Mouse (Mus musculus) midbrain, embryonic 16.5 days (tissue): ENCODE measurements around the gene Polr3h. TPM values are rescaled to one million over a fixed set of nuclear protein-coding genes. Genes with fewer than 3 reads are reported as not detected.

ENCODE experiments used
- ATAC-seq: fragments of 200-750 bp; cut with Nextera tagmentation; 2 replicates; pipeline ENCODE4 v1.8.0; 2017; ENCODE audit warnings: moderate TSS enrichment
- H3K27ac ChIP-seq: fragments of 300-500 bp; sonication (generic); 2 replicates; pipeline ENCODE4 v1.5.1; 2014; ENCODE audit warnings: mild to moderate bottlenecking, low read length, mixed read lengths
- H3K27me3 ChIP-seq: fragments of 300-500 bp; sonication (generic); 2 replicates; pipeline ENCODE4 v1.6.1; 2014; ENCODE audit warnings: low read depth, low read length, mixed read lengths; ENCODE audit not compliant: control insufficient read depth, insufficient read depth
- H3K36me3 ChIP-seq: fragments of 300-500 bp; sonication (generic); 2 replicates; pipeline ENCODE4 v1.6.1; 2014; ENCODE audit warnings: mild to moderate bottlenecking, low read length, moderate library complexity, mixed read lengths; ENCODE audit not compliant: control insufficient read depth, insufficient read depth
- H3K4me1 ChIP-seq: fragments of 300-500 bp; sonication (generic); 2 replicates; pipeline ENCODE4 v1.6.1; 2014; ENCODE audit warnings: mild to moderate bottlenecking, low read length, mixed read lengths; ENCODE audit not compliant: control insufficient read depth, insufficient read depth
- H3K4me2 ChIP-seq: fragments of 300-500 bp; sonication (generic); 2 replicates; pipeline ENCODE4 v1.6.1; 2014; ENCODE audit warnings: mild to moderate bottlenecking, low read length, mixed read lengths
- H3K4me3 ChIP-seq: fragments of 300-500 bp; sonication (generic); 2 replicates; pipeline ENCODE4 v1.5.1; 2014; ENCODE audit warnings: low read depth, mild to moderate bottlenecking, low read length, moderate library complexity, mixed read lengths
- H3K9ac ChIP-seq: fragments of 300-500 bp; sonication (generic); 2 replicates; pipeline ENCODE4 v1.6.1; 2014; ENCODE audit warnings: low read depth, low read length, mixed read lengths
- H3K9me3 ChIP-seq: fragments of 300-500 bp; sonication (generic); replicated peaks from 2 replicates; pipeline ENCODE4 v1.6.1; 2014; ENCODE audit warnings: mild to moderate bottlenecking, low read length, mixed read lengths; ENCODE audit not compliant: control insufficient read depth, poor library complexity, severe bottlenecking
- WGBS: fragments of 180-500 bp; shearing (Covaris S2); extraction: QIAGEN DNeasy Blood & Tissue Kit; methylation state at CpG from one replicate; pipeline ENCODE4 v1.1.7; 2014; 5-methylcytosine and 5-hydroxymethylcytosine counted together
- polyA plus RNA-seq: library from polyadenylated mRNA; unstranded; fragments of >200 nt; fragmentation: Nextera tagmentation; extraction: Ambion mirVana; gene quantifications from 2 replicates; pipeline ENCODE4 v1.2.1, GENCODE M21; 2015

The Polr3h gene
- polyA plus RNA-seq, 1 experiment from 2014 or later = 77.2 TPM

GRCm38 (mm10) chr15:81891822-81892580 is 34.0 kb downstream of the Polr3h start:
- Histone ChIP-seq H3K9ac (no peak overlapping the region), H3K27ac (no peak overlapping the region), H3K4me1 (no peaks in the 10 kb centered on the region), H3K27me3 (no peaks in the 10 kb centered on the region), H3K36me3 (peaks cover 13% of the 10 kb centered on the region; the same call in 1 of the 2 replicates), H3K4me3 (no peak overlapping the region), H3K4me2 (no peak overlapping the region), H3K9me3 (no peaks in the 10 kb centered on the region)
- WGBS = 95% methylated on average over 8 of the region's 8 CpGs
- no peak for ATAC-seq

GRCm38 (mm10) chr15:81891140-81891802 is 34.8 kb downstream of the Polr3h start:
- no peak overlapping the region for H3K27ac ChIP-seq
- no peaks in the 10 kb centered on the region for H3K27me3 ChIP-seq
- ATAC-seq = no peak
- H3K4me3 ChIP-seq = no peak overlapping the region
- no peak overlapping the region for H3K4me2 ChIP-seq
- WGBS = 93% methylated on average over 7 of the region's 7 CpGs
- no peaks in the 10 kb centered on the region for H3K9me3 ChIP-seq
- H3K9ac ChIP-seq = no peak overlapping the region
- H3K36me3 ChIP-seq = peaks cover 13% of the 10 kb centered on the region; the same call in 1 of the 2 replicates
- no peaks in the 10 kb centered on the region for H3K4me1 ChIP-seq

GRCm38 (mm10) chr15:81889175-81889574 is 36.9 kb downstream of the Polr3h start:
- Histone ChIP-seq H3K4me3 (no peak overlapping the region), H3K4me2 (no peak overlapping the region), H3K9me3 (no peaks in the 10 kb centered on the region), H3K4me1 (no peaks in the 10 kb centered on the region), H3K9ac (no peak overlapping the region), H3K27me3 (no peaks in the 10 kb centered on the region), H3K27ac (no peak overlapping the region), H3K36me3 (peaks cover 8% of the 10 kb centered on the region; the same call in 1 of the 2 replicates)
- WGBS = 97% methylated on average over 7 of the region's 7 CpGs
- no peak for ATAC-seq

GRCm38 (mm10) chr15:81886795-81887550 is 39.1 kb downstream of the Polr3h start:
- Histone ChIP-seq H3K4me3 (no peak overlapping the region), H3K36me3 (peaks cover 8% of the 10 kb centered on the region; the same call in 1 of the 2 replicates), H3K9ac (no peak overlapping the region), H3K9me3 (no peaks in the 10 kb centered on the region), H3K4me2 (no peak overlapping the region), H3K27ac (no peak overlapping the region), H3K27me3 (no peaks in the 10 kb centered on the region), H3K4me1 (no peaks in the 10 kb centered on the region)
- no peak for ATAC-seq
- 95% methylated on average over 6 of the region's 6 CpGs for WGBS

GRCm38 (mm10) chr15:81885418-81885934 is 40.6 kb downstream of the Polr3h start:
- H3K4me3 ChIP-seq = no peak overlapping the region
- no peaks in the 10 kb centered on the region for H3K9me3 ChIP-seq
- 0 out of 2 replicates have a peak, but pooled peaks cover 5% of the 10 kb centered on the region for H3K36me3 ChIP-seq
- H3K9ac ChIP-seq = no peak overlapping the region
- no peak overlapping the region for H3K4me2 ChIP-seq
- no peaks in the 10 kb centered on the region for H3K27me3 ChIP-seq
- ATAC-seq = no peak
- H3K4me1 ChIP-seq = peaks cover 2% of the 10 kb centered on the region; the same call in 1 of the 2 replicates
- H3K27ac ChIP-seq = no peak overlapping the region
- WGBS = 84% methylated on average over 3 of the region's 3 CpGs

- ATAC-seq = no peak
- H3K4me2 ChIP-seq = no peak overlapping the region
- no peaks in the 10 kb centered on the region for H3K36me3 ChIP-seq
- H3K27ac ChIP-seq = no peak overlapping the region
- H3K27me3 ChIP-seq = no peaks in the 10 kb centered on the region
- H3K9ac ChIP-seq = no peak overlapping the region
- H3K9me3 ChIP-seq = no peaks in the 10 kb centered on the region
- 85% methylated on average over 3 of the region's 3 CpGs for WGBS
- H3K4me3 ChIP-seq = no peak overlapping the region
- H3K4me1 ChIP-seq = peaks cover 19% of the 10 kb centered on the region
Measured at GRCm38 (mm10) chr15:81882348-81882747, 43.7 kb downstream of the Polr3h start.

GRCm38 (mm10) chr15:81879531-81880401 is 46.3 kb downstream of the Polr3h start:
- 22% methylated on average over 5 of the region's 5 CpGs for WGBS
- no peaks in the 10 kb centered on the region for H3K36me3 ChIP-seq
- peaks cover 22% of the 10 kb centered on the region for H3K4me1 ChIP-seq
- H3K4me3 ChIP-seq = no peak overlapping the region
- H3K4me2 ChIP-seq = peak overlapping the region; percentile 24
- peak overlapping the region; percentile 86 for H3K27ac ChIP-seq
- H3K9ac ChIP-seq = 0 out of 2 replicates have a peak overlapping the region, but pooled peaks have one; percentile 2
- no peaks in the 10 kb centered on the region for H3K9me3 ChIP-seq
- peak; percentile 93 for ATAC-seq
- H3K27me3 ChIP-seq = no peaks in the 10 kb centered on the region
